Mouse (Mus musculus) myocyte (in vitro differentiated cells): ENCODE results near the gene Lrrc34. TPM values are rescaled to one million over a fixed set of nuclear protein-coding genes. Genes with fewer than 3 reads are reported as not detected.

Experiments
- H3K27me3 ChIP-seq: one replicate; pipeline ENCODE4 v1.6.1; 2011; ENCODE audit not compliant: control insufficient read depth, insufficient read depth, insufficient read length
- H3K36me3 ChIP-seq: one replicate; pipeline ENCODE4 v1.6.1; 2011; ENCODE audit not compliant: control insufficient read depth, insufficient read depth
- H3K4me2 ChIP-seq: one replicate; pipeline ENCODE4 v1.6.1; 2011; ENCODE audit warnings: low read depth, control low read depth
- H3K4me3 ChIP-seq: one replicate; pipeline ENCODE4 v1.5.1; 2011; ENCODE audit warnings: mild to moderate bottlenecking, control low read depth, moderate library complexity
- H3K79me2 ChIP-seq: one replicate; pipeline ENCODE4 v1.6.1; 2011; ENCODE audit not compliant: control insufficient read depth, insufficient read depth
- H3ac ChIP-seq: one replicate; pipeline ENCODE4 v1.6.1; 2011; ENCODE audit not compliant: control insufficient read depth, insufficient read length
- CEBPB ChIP-seq: IDR thresholded peaks from 2 replicates; pipeline ENCODE4 v1.6.1; 2011; ENCODE audit warnings: mild to moderate bottlenecking, moderate library complexity; ENCODE audit not compliant: poor library complexity, insufficient read depth, severe bottlenecking
- E2F4 ChIP-seq: IDR thresholded peaks from one replicate; pipeline ENCODE4 v1.6.1; 2011; ENCODE audit warnings: mild to moderate bottlenecking, control low read depth, moderate library complexity; ENCODE audit not compliant: insufficient read depth
- MAX ChIP-seq: IDR thresholded peaks from one replicate; pipeline ENCODE4 v1.6.1; 2011; ENCODE audit warnings: low read depth, mild to moderate bottlenecking, control low read depth
- MYOD1 ChIP-seq, 3 experiments: IDR thresholded peaks; one replicate each; pipeline ENCODE4 v1.6.1; 2011; ENCODE audit warnings: control low read depth in 2 of 3, low read depth in 2 of 3, mild to moderate bottlenecking in 2 of 3, moderate library complexity in 1 of 3; ENCODE audit not compliant: insufficient read length in 2 of 3, control insufficient read depth in 1 of 3
- MYOG ChIP-seq, 3 experiments: IDR thresholded peaks; one replicate each; pipeline ENCODE4 v1.6.1; 2011; ENCODE audit warnings: control low read depth in 2 of 3, low read depth in 2 of 3, mild to moderate bottlenecking in 2 of 3; ENCODE audit not compliant: insufficient read length in 2 of 3, control insufficient read depth in 1 of 3, insufficient read depth in 1 of 3
- POLR2A ChIP-seq: IDR thresholded peaks from one replicate; pipeline ENCODE4 v1.6.1; 2011; ENCODE audit warnings: low read depth, mild to moderate bottlenecking, control low read depth, moderate library complexity; ENCODE audit not compliant: insufficient read length
- POLR2AphosphoS2 ChIP-seq: IDR thresholded peaks from one replicate; pipeline ENCODE4 v1.6.1; 2011; ENCODE audit warnings: low read depth, control low read depth; ENCODE audit not compliant: insufficient read length
- REST ChIP-seq: IDR thresholded peaks from one replicate; pipeline ENCODE4 v1.6.1; 2011; ENCODE audit warnings: mild to moderate bottlenecking, control low read depth, moderate library complexity; ENCODE audit not compliant: insufficient read depth, insufficient read length
- SRF ChIP-seq: IDR thresholded peaks from one replicate; pipeline ENCODE4 v1.6.1; 2011; ENCODE audit warnings: low read depth; ENCODE audit not compliant: control insufficient read depth, insufficient read length
- TCF12 ChIP-seq: IDR thresholded peaks from one replicate; pipeline ENCODE4 v1.6.1; 2011; ENCODE audit warnings: mild to moderate bottlenecking, control low read depth; ENCODE audit not compliant: poor library complexity, insufficient read depth, severe bottlenecking
- TCF3 ChIP-seq: IDR thresholded peaks from one replicate; pipeline ENCODE4 v1.6.1; 2011; ENCODE audit warnings: low read depth, control low read depth; ENCODE audit not compliant: insufficient read length
- USF1 ChIP-seq: IDR thresholded peaks from one replicate; pipeline ENCODE4 v1.6.1; 2011; ENCODE audit warnings: low read depth, mild to moderate bottlenecking, control low read depth, moderate library complexity
- polyA plus RNA-seq: library from polyadenylated mRNA; unstranded; fragments of >200 nt; fragmentation: generic; extraction: Trizol; gene quantifications from one replicate; pipeline ENCODE4 v1.2.1, GENCODE M21; 2012; ENCODE audit warnings: missing spikeins

Gene Lrrc34
- polyA plus RNA-seq, 1 experiment: not detected

DNA sequence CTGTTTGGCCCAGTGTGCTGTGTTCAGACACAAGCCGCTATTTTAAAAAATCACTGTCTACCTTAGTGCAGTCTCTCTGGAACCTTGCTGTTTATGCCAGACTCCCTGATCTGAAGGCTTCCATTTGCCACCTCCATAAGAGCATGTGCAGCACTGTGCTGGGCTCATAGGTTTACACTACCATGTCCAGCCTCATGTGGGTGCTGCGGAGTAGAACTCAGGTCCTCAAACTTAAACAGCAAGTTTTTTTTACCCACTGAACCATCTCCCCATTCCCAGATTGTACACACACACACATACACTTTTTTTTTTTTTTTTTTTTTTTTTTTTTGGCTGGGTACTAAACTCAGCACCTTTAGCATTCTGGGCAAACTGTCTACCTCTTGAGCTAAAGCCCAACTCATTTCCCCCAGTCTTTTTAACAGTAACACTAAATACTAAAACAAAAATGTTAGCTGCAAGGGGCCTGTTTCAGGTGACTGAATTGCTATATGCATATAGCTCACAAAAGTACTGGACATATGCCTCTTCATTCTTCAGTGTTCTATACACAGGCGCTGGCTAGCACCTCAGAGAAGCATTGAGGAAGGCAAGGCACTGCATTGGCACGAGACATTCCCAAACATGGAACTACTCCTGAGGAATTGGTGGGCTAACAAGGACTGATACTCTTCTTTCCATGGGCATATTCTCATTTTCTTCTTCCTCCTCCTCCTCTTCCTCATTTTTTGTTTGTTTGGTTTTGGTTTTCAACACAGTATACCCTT lies 53.8 kb downstream of the Lrrc34 start:
- no peaks in the 10 kb centered on the region for H3K36me3 ChIP-seq
- no peaks in the 10 kb centered on the region for H3K27me3 ChIP-seq
- no peak overlapping the region for H3ac ChIP-seq
- TF ChIP-seq MAX (no peak), SRF (no peak), MYOD1 (IDR thresholded peaks at IDR 0.05; ENCODE audit: control insufficient read depth in 1 of 3, insufficient read length in 2 of 3, low read depth in 2 of 3) (no peak), MYOG (IDR thresholded peaks at IDR 0.05; ENCODE audit: control insufficient read depth in 1 of 3, insufficient read depth in 1 of 3, insufficient read length in 2 of 3, low read depth in 2 of 3) (no peak), TCF3 (no peak), POLR2AphosphoS2 (no peak), TCF12 (no peak), USF1 (no peak), E2F4 (no peak), REST (no peak), CEBPB (no peak), POLR2A (no peak)
- no peak overlapping the region for H3K4me3 ChIP-seq
- H3K4me2 ChIP-seq: no peak overlapping the region
- H3K79me2 ChIP-seq: no peaks in the 10 kb centered on the region

DNA sequence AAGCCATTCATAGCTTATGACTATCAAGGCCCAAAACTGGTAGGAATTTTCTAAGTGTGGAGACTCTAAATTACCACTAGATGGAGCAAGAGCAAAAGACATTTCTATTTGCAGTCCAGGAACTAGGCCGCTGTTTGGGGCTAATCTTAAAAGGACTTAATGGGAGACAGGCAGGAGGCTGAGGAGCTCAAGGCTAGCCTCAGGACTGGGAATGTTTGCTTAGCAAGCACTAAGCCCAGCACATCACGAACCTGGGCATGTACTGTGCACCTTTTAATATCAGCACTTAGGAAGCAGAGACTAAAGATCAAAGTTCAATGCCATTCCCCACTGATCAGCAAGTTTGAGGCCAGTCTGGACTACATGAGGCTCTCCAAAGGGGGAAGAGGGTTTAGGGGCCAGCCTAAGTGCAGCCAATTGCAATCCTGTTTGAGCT lies 55.2 kb downstream of the Lrrc34 start:
- Histone ChIP-seq H3K4me2 (no peak overlapping the region), H3K36me3 (no peaks in the 10 kb centered on the region), H3K27me3 (no peaks in the 10 kb centered on the region), H3K79me2 (no peaks in the 10 kb centered on the region), H3K4me3 (no peak overlapping the region), H3ac (no peak overlapping the region)
- TF ChIP-seq TCF12 (no peak), REST (no peak), MYOG (IDR thresholded peaks at IDR 0.05; ENCODE audit: control insufficient read depth in 1 of 3, insufficient read depth in 1 of 3, insufficient read length in 2 of 3, low read depth in 2 of 3) (no peak), MAX (no peak)

DNA sequence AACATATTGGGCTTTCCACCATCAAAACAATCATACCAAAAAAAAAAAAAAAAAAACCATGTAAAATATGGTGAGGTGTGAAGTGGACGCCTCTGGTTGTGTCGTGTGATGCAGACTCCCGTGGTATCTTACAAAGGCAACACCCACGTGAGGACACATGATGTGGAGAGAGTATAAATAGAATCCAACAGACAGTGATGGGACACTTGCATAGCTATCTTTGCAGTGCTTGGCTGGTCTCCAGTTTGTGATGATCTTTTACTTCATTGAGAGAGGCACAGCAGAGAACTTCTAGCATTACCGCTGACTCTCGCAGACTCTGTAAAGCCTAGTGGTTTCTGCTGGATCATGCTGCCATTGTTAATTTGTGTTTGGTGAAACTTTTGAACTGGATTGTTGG lies 58.8 kb downstream of the Lrrc34 start:
- H3K27me3 ChIP-seq: no peaks in the 10 kb centered on the region
- no peak overlapping the region for H3K4me3 ChIP-seq
- H3ac ChIP-seq: no peak overlapping the region
- no peak for TF ChIP-seq MAX
- TF ChIP-seq USF1: peak; percentile 30
- H3K4me2 ChIP-seq: no peak overlapping the region
- H3K79me2 ChIP-seq: no peaks in the 10 kb centered on the region
- H3K36me3 ChIP-seq: no peaks in the 10 kb centered on the region

Other genes with a start within 250 kb of the Lrrc34 start
- 1.8 TPM for gene Mecom, start 99.9 kb downstream of the Lrrc34 start, polyA plus RNA-seq
- gene Actrt3, start 47.9 kb downstream of the Lrrc34 start, polyA plus RNA-seq: not detected
- gene Mynn, start 45.8 kb downstream of the Lrrc34 start, polyA plus RNA-seq: 4.7 TPM
- gene Lrriq4, start 3.4 kb downstream of the Lrrc34 start, polyA plus RNA-seq: not detected
- gene Lrrc31, start 52.0 kb upstream of the Lrrc34 start, polyA plus RNA-seq: not detected
- not detected for gene Samd7, start 98.4 kb upstream of the Lrrc34 start, polyA plus RNA-seq
- 19.5 TPM for gene Sec62, start 145.0 kb upstream of the Lrrc34 start, polyA plus RNA-seq
- 0.05 TPM for gene Gpr160, start 208.1 kb upstream of the Lrrc34 start, polyA plus RNA-seq